Mouse (Mus musculus): ENCODE results near the gene Hhipl1. TPM values are rescaled to one million over a fixed set of nuclear protein-coding genes. Genes with fewer than 3 reads are reported as not detected.
A peak's percentile ranks its signal among the peaks of the same experiment; 100 is the strongest.

Hhipl1 gene
- polyA plus RNA-seq, 1 experiment from 2014 or later: 2.5 TPM

- no peak for ATAC-seq
- peaks cover 64% of the 10 kb centered on the region for H3K4me1 ChIP-seq
- H3K9me3 ChIP-seq (replicated peaks): no peaks in the 10 kb centered on the region
- no peak overlapping the region for H3K4me3 ChIP-seq
- peaks cover 28% of the 10 kb centered on the region for H3K27me3 ChIP-seq
- 29% methylated on average over 18 of the region's 18 CpGs for WGBS
- H3K36me3 ChIP-seq (ENCODE audit: poor library complexity, severe bottlenecking): no peaks in the 10 kb centered on the region
- H3K27ac ChIP-seq: peak overlapping the region; percentile 52; the same call in 1 of the 2 replicates
- peak overlapping the region; percentile 27; the same call in 1 of the 2 replicates for H3K9ac ChIP-seq
- H3K4me2 ChIP-seq: peak overlapping the region; percentile 39; the same call in 1 of the 2 replicates
These were observed 11.9 kb downstream of the Hhipl1 start for GRCm38 (mm10) chr12:108317826-108318430.

GRCm38 (mm10) chr12:108318499-108318898, 12.4 kb downstream of the Hhipl1 start:
- 31% methylated on average over 35 of the region's 37 CpGs for WGBS
- H3K9ac ChIP-seq: peak overlapping the region; percentile 27; the same call in 1 of the 2 replicates
- no peak overlapping the region for H3K27ac ChIP-seq
- no peak for ATAC-seq
- no peak overlapping the region for H3K4me3 ChIP-seq
- peaks cover 28% of the 10 kb centered on the region for H3K27me3 ChIP-seq
- H3K36me3 ChIP-seq (ENCODE audit: poor library complexity, severe bottlenecking): no peaks in the 10 kb centered on the region
- peaks cover 67% of the 10 kb centered on the region for H3K4me1 ChIP-seq
- no peaks in the 10 kb centered on the region for H3K9me3 ChIP-seq (replicated peaks)
- H3K4me2 ChIP-seq: peak overlapping the region; percentile 39; the same call in 1 of the 2 replicates

GRCm38 (mm10) chr12:108320096-108320495, 14.0 kb downstream of the Hhipl1 start:
- Histone ChIP-seq H3K4me2 (peak overlapping the region; percentile 2; the same call in 1 of the 2 replicates), H3K36me3 (ENCODE audit: poor library complexity, severe bottlenecking) (no peaks in the 10 kb centered on the region), H3K27ac (peak overlapping the region; percentile 89), H3K9ac (no peak overlapping the region), H3K4me1 (peaks cover 67% of the 10 kb centered on the region), H3K27me3 (peaks cover 28% of the 10 kb centered on the region), H3K9me3 (replicated peaks) (no peaks in the 10 kb centered on the region), H3K4me3 (no peak overlapping the region)
- WGBS: 1% methylated on average over 8 of the region's 8 CpGs
- ATAC-seq: no peak; the same call in 1 of the 2 replicates

GRCm38 (mm10) chr12:108326401-108326800, 20.3 kb downstream of the Hhipl1 start:
- WGBS: 18% methylated on average over 5 of the region's 5 CpGs
- Histone ChIP-seq H3K27me3 (peaks cover 24% of the 10 kb centered on the region), H3K4me1 (peaks cover 56% of the 10 kb centered on the region), H3K27ac (peak overlapping the region; percentile 80), H3K9ac (no peak overlapping the region), H3K4me2 (peak overlapping the region; percentile 5; the same call in 1 of the 2 replicates), H3K36me3 (ENCODE audit: poor library complexity, severe bottlenecking) (no peaks in the 10 kb centered on the region), H3K4me3 (no peak overlapping the region), H3K9me3 (replicated peaks) (no peaks in the 10 kb centered on the region)
- ATAC-seq: peak; percentile 68

GRCm38 (mm10) chr12:108327889-108328491, 21.9 kb downstream of the Hhipl1 start:
- no peaks in the 10 kb centered on the region for H3K9me3 ChIP-seq (replicated peaks)
- H3K4me2 ChIP-seq: peak overlapping the region; percentile 64
- peaks cover 47% of the 10 kb centered on the region for H3K4me1 ChIP-seq
- peaks cover 24% of the 10 kb centered on the region for H3K27me3 ChIP-seq
- peak overlapping the region; percentile 80 for H3K27ac ChIP-seq
- no peaks in the 10 kb centered on the region for H3K36me3 ChIP-seq (ENCODE audit: poor library complexity, severe bottlenecking)
- peak; percentile 74 for ATAC-seq
- WGBS: 5% methylated on average over 64 of the region's 66 CpGs
- peak overlapping the region; percentile 41 for H3K4me3 ChIP-seq
- H3K9ac ChIP-seq: peak overlapping the region; percentile 68

- no peaks in the 10 kb centered on the region for H3K36me3 ChIP-seq (ENCODE audit: poor library complexity, severe bottlenecking)
- peaks cover 14% of the 10 kb centered on the region for H3K27me3 ChIP-seq
- peak overlapping the region; percentile 78 for H3K27ac ChIP-seq
- ATAC-seq: peak; percentile 13; the same call in 1 of the 2 replicates
- peak overlapping the region; percentile 58 for H3K9ac ChIP-seq
- no peaks in the 10 kb centered on the region for H3K9me3 ChIP-seq (replicated peaks)
- 1% methylated on average over 16 of the region's 16 CpGs for WGBS
- H3K4me2 ChIP-seq: peak overlapping the region; percentile 98
- peaks cover 38% of the 10 kb centered on the region for H3K4me1 ChIP-seq
- H3K4me3 ChIP-seq: peak overlapping the region; percentile 66
These were observed 27.0 kb downstream of the Hhipl1 start for GRCm38 (mm10) chr12:108333056-108333455.

GRCm38 (mm10) chr12:108333481-108333882, 27.4 kb downstream of the Hhipl1 start:
- H3K27me3 ChIP-seq: peaks cover 11% of the 10 kb centered on the region
- H3K4me2 ChIP-seq: peak overlapping the region; percentile 98
- no peaks in the 10 kb centered on the region for H3K36me3 ChIP-seq (ENCODE audit: poor library complexity, severe bottlenecking)
- peak overlapping the region; percentile 78 for H3K27ac ChIP-seq
- H3K9me3 ChIP-seq (replicated peaks): no peaks in the 10 kb centered on the region
- peak overlapping the region; percentile 66 for H3K4me3 ChIP-seq
- WGBS: 2% methylated on average over 22 of the region's 22 CpGs
- peak overlapping the region; percentile 58 for H3K9ac ChIP-seq
- ATAC-seq: peak; percentile 31; the same call in 1 of the 2 replicates
- peaks cover 34% of the 10 kb centered on the region for H3K4me1 ChIP-seq

- peak; percentile 92 for ATAC-seq
- Histone ChIP-seq H3K4me1 (peaks cover 29% of the 10 kb centered on the region), H3K36me3 (ENCODE audit: poor library complexity, severe bottlenecking) (no peaks in the 10 kb centered on the region), H3K27ac (peak within 1 kb of the TSS; percentile 78), H3K4me3 (peak within 1 kb of the TSS; percentile 66), H3K9ac (peak within 1 kb of the TSS; percentile 72), H3K27me3 (peaks cover 6% of the 10 kb centered on the region), H3K9me3 (replicated peaks) (no peaks in the 10 kb centered on the region), H3K4me2 (peak within 1 kb of the TSS; percentile 98)
- WGBS: under 1% methylated on average over 35 of the region's 56 CpGs
These were observed 27.9 kb downstream of the Hhipl1 start, which contains the start of gene Cyp46a1 for GRCm38 (mm10) chr12:108333895-108334445. TSS of gene Cyp46a1 (plus strand) at chr12:108334381.

- Histone ChIP-seq H3K27ac (no peak overlapping the region), H3K4me1 (peaks cover 23% of the 10 kb centered on the region), H3K4me3 (peak overlapping the region; percentile 66), H3K4me2 (peak overlapping the region; percentile 98), H3K27me3 (0 out of 2 replicates have a peak, but pooled peaks cover 2% of the 10 kb centered on the region), H3K9ac (peak overlapping the region; percentile 72), H3K9me3 (replicated peaks) (no peaks in the 10 kb centered on the region), H3K36me3 (ENCODE audit: poor library complexity, severe bottlenecking) (no peaks in the 10 kb centered on the region)
- ATAC-seq: no peak
- 2% methylated on average over 32 of the region's 32 CpGs for WGBS
These were observed 28.5 kb downstream of the Hhipl1 start for GRCm38 (mm10) chr12:108334529-108334928.

- 40% methylated on average over 14 of the region's 14 CpGs for WGBS
- no peak for ATAC-seq
- Histone ChIP-seq H3K4me1 (peaks cover 10% of the 10 kb centered on the region), H3K4me3 (no peak overlapping the region), H3K9ac (no peak overlapping the region), H3K9me3 (replicated peaks) (no peaks in the 10 kb centered on the region), H3K4me2 (no peak overlapping the region), H3K27ac (no peak overlapping the region), H3K27me3 (no peaks in the 10 kb centered on the region), H3K36me3 (ENCODE audit: poor library complexity, severe bottlenecking) (no peaks in the 10 kb centered on the region)
These were observed 32.6 kb downstream of the Hhipl1 start for GRCm38 (mm10) chr12:108338572-108339190.

- no peak overlapping the region for H3K27ac ChIP-seq
- H3K36me3 ChIP-seq (ENCODE audit: poor library complexity, severe bottlenecking): no peaks in the 10 kb centered on the region
- ATAC-seq: no peak
- H3K9me3 ChIP-seq (replicated peaks): no peaks in the 10 kb centered on the region
- H3K4me1 ChIP-seq: peaks cover 9% of the 10 kb centered on the region
- WGBS: 87% methylated on average over 8 of the region's 8 CpGs
- H3K4me2 ChIP-seq: no peak overlapping the region
- H3K9ac ChIP-seq: no peak overlapping the region
- H3K4me3 ChIP-seq: no peak overlapping the region
- peaks cover 17% of the 10 kb centered on the region for H3K27me3 ChIP-seq
These were observed 42.1 kb downstream of the Hhipl1 start for GRCm38 (mm10) chr12:108348151-108348550.

GRCm38 (mm10) chr12:108349026-108349425, 43.0 kb downstream of the Hhipl1 start:
- H3K4me1 ChIP-seq: peaks cover 9% of the 10 kb centered on the region
- no peak overlapping the region for H3K27ac ChIP-seq
- H3K9ac ChIP-seq: no peak overlapping the region
- H3K9me3 ChIP-seq (replicated peaks): no peaks in the 10 kb centered on the region
- peaks cover 26% of the 10 kb centered on the region for H3K27me3 ChIP-seq
- no peaks in the 10 kb centered on the region for H3K36me3 ChIP-seq (ENCODE audit: poor library complexity, severe bottlenecking)
- no peak overlapping the region for H3K4me2 ChIP-seq
- no peak overlapping the region for H3K4me3 ChIP-seq
- ATAC-seq: no peak
- WGBS: 75% methylated on average over 5 of the region's 5 CpGs
